14 mouse cellular contexts compared by ENCODE assay signal in the genomic region with DNA sequence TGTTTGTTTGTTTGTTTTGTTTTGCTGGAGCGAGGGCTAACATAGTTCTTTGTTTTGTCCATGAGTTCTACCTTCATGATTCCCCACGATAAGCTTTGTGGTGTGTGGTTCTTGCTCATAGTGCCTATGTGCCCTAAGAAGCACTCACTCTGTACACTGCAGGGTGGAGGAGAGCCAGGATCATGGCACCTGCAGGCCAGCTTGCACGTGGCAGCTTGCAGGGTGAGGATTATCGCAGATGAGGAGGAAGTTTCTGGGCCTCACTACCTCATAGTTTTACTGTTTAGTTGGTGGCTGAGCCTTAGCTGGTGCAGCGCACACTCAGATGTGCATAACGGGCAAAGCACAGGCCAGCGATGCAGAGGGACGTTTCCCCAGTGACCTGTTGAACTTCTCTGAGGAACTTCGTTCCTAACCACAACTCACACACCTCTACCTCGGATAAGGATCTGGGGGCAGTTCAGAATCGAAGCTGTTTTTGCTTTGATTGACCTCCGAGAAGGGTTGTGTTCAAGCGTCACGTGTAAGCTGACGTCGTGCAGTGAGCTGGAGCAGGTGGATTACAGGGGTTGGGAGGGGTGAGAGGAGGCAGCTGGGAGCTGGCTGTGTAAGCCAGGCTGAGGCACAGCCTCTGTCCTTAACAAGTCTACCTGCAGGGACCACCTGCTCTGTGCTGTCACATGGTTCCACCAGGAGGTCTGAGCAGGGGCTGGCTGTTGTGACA.
DNase-seq lines count a peak whose midpoint lies in the region; ATAC-seq lines count a peak whose summit lies in the region.
"Had no signal": no experiment of that assay in that cellular context is flagged by ENCODE, and none has a peak within 500 bp of the region (broad histone marks: within the 10 kb centered on the region; RNA-seq: fewer than 3 reads in every experiment).

No protein-coding gene starts in this region.

- H3K36me3 ChIP-seq in hindbrain, embryonic 15.5 days, result no peaks in the 10 kb centered on the region
- H3K36me3 ChIP-seq in hindbrain, embryonic 13.5 days, result no peaks in the 10 kb centered on the region
- no peaks in the 10 kb centered on the region for H3K36me3 ChIP-seq in intestine, embryonic 15.5 days
- H3K36me3 ChIP-seq: embryonic facial prominence, embryonic 15.5 days; forebrain, embryonic 15.5 days; limb, embryonic 13.5 days had no signal

- H3K27ac ChIP-seq in hindbrain, embryonic 15.5 days (replicated peaks), result no peak overlapping the region
- no peak overlapping the region for H3K27ac ChIP-seq in hindbrain, embryonic 13.5 days
- no peak overlapping the region for H3K27ac ChIP-seq in intestine, embryonic 15.5 days
- H3K27ac ChIP-seq: embryonic facial prominence, embryonic 15.5 days; forebrain, embryonic 15.5 days; hindbrain, embryonic 10.5 days; limb, embryonic 13.5 days had no signal

- WGBS in hindbrain, embryonic 15.5 days, result 64% methylated on average over 16 of the region's 16 CpGs
- 70% methylated on average over 16 of the region's 16 CpGs for WGBS in hindbrain, embryonic 13.5 days
- WGBS in intestine, embryonic 15.5 days, result 49% methylated on average over 16 of the region's 16 CpGs

- H3K4me3 ChIP-seq in hindbrain, embryonic 15.5 days, result no peak overlapping the region
- H3K4me3 ChIP-seq in hindbrain, embryonic 13.5 days, result no peak overlapping the region
- no peak overlapping the region for H3K4me3 ChIP-seq in intestine, embryonic 15.5 days (replicated peaks)
- H3K4me3 ChIP-seq: embryonic facial prominence, embryonic 15.5 days; forebrain, embryonic 15.5 days; hindbrain, embryonic 10.5 days; limb, embryonic 13.5 days had no signal

- peak; percentile 66 for DNase-seq in retina, adult 2 months (ENCODE audit: low read depth, low spot score)
- DNase-seq in retina, embryonic 14.5 days (ENCODE audit: low spot score), result no peak
- peak; percentile 6 for DNase-seq in thymus, postnatal 25 days
- DNase-seq in ovary, postnatal 10 days (ENCODE audit: low spot score), result no peak
- DNase-seq in left cerebral cortex, postnatal 25 days (ENCODE audit: low spot score in 2 of 2), result no peak
- DNase-seq: lung, postnatal 36 days; right cerebral cortex, postnatal 4 days had no signal

- no peak overlapping the region for H3K9ac ChIP-seq in hindbrain, embryonic 15.5 days
- no peak overlapping the region for H3K9ac ChIP-seq in hindbrain, embryonic 13.5 days
- no peak overlapping the region for H3K9ac ChIP-seq in intestine, embryonic 15.5 days
- H3K9ac ChIP-seq: embryonic facial prominence, embryonic 15.5 days; forebrain, embryonic 15.5 days; limb, embryonic 13.5 days had no signal

- ATAC-seq in hindbrain, embryonic 15.5 days (ENCODE audit: low FRiP score, low read depth), result 0 out of 2 replicates have a peak, but pooled peaks have one; percentile 40
- ATAC-seq in hindbrain, embryonic 13.5 days (ENCODE audit: low FRiP score), result no peak; the same call in 1 of the 2 replicates
- ATAC-seq in intestine, embryonic 15.5 days, result peak; percentile 77
- ATAC-seq: forebrain, embryonic 15.5 days had no signal

- H3K4me1 ChIP-seq in hindbrain, embryonic 15.5 days (replicated peaks), result peaks cover 21% of the 10 kb centered on the region
- H3K4me1 ChIP-seq in hindbrain, embryonic 13.5 days (replicated peaks), result peaks cover 33% of the 10 kb centered on the region
- peaks cover 10% of the 10 kb centered on the region for H3K4me1 ChIP-seq in intestine, embryonic 15.5 days (replicated peaks)
- H3K4me1 ChIP-seq: embryonic facial prominence, embryonic 15.5 days had no signal

- H3K9me3 ChIP-seq in hindbrain, embryonic 15.5 days, result no peaks in the 10 kb centered on the region
- H3K9me3 ChIP-seq in hindbrain, embryonic 13.5 days, result no peaks in the 10 kb centered on the region
- H3K9me3 ChIP-seq in intestine, embryonic 15.5 days, result no peaks in the 10 kb centered on the region
- H3K9me3 ChIP-seq: embryonic facial prominence, embryonic 15.5 days; forebrain, embryonic 15.5 days; hindbrain, embryonic 10.5 days; limb, embryonic 13.5 days had no signal

- intact Hi-C loops in left cerebral cortex, postnatal 25 days (cut with DNase I), result no loop called here

- H3K4me2 ChIP-seq in hindbrain, embryonic 15.5 days, result no peak overlapping the region
- H3K4me2 ChIP-seq in hindbrain, embryonic 13.5 days, result no peak overlapping the region
- 0 out of 2 replicates have a peak overlapping the region, but pooled peaks have one; percentile 13 for H3K4me2 ChIP-seq in intestine, embryonic 15.5 days (replicated peaks)
- H3K4me2 ChIP-seq: embryonic facial prominence, embryonic 15.5 days; forebrain, embryonic 15.5 days; limb, embryonic 13.5 days had no signal

- no peaks in the 10 kb centered on the region for H3K27me3 ChIP-seq in hindbrain, embryonic 15.5 days
- no peaks in the 10 kb centered on the region for H3K27me3 ChIP-seq in hindbrain, embryonic 13.5 days
- no peaks in the 10 kb centered on the region for H3K27me3 ChIP-seq in intestine, embryonic 15.5 days (replicated peaks)
- H3K27me3 ChIP-seq: embryonic facial prominence, embryonic 15.5 days; forebrain, embryonic 15.5 days; limb, embryonic 13.5 days had no signal

Comparison
In these comparisons a context has a peak if more than half of its experiments do, and no peak if none do; other contexts are left out.
1. DNase-seq: peak in retina, adult 2 months (single experiment) and thymus, postnatal 25 days (single experiment); none in retina, embryonic 14.5 days (single experiment), ovary, postnatal 10 days (single experiment) and left cerebral cortex, postnatal 25 days (0 of 2).